Mouse (Mus musculus): ENCODE results near the gene H2-D1. TPM values are rescaled to one million over a fixed set of nuclear protein-coding genes. Genes with fewer than 3 reads are reported as not detected.

H2-D1 gene
- polyA plus RNA-seq (2012; fragmentation: generic; extraction: Trizol), result 38.3 TPM

DNA sequence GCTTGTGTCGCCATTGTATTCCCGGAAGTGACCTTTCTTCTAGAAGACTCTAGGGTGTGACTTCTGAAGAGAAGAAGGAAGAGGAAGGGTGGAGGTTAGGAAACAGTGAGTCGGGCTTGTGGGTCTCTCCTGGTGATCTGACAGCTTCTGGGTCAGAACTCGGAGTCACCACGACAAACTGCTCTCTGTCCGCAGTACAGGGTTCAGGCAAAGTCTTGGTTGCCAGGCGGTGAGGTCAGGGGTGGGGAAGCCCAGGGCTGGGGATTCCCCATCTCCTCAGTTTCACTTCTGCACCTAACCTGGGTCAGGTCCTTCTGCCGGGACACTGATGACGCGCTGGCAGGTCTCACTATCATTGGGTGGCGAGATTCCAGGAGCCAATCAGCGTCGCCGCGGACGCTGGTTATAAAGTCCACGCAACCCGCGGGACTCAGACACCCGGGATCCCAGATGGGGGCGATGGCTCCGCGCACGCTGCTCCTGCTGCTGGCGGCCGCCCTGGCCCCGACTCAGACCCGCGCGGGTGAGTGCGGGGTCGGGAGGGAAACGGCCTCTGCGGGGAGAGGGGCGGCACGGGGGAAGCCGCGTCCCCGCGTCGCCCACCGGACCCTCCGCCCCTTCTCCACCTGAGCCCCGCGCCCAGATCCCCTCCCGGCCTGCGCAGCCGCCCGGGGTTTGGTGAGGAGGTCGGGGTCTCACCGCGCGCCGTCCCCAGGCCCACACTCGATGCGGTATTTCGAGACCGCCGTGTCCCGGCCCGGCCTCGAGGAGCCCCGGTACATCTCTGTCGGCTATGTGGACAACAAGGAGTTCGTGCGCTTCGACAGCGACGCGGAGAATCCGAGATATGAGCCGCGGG, at the start of gene H2-D1:
H2-D1 (plus strand) TSS at position 67 of the 859 bp plus-strand sequence.
- no peak within 1 kb of the TSS for H3K4me3 ChIP-seq
- no peaks in the 10 kb centered on the region for H3K36me3 ChIP-seq (ENCODE audit: control insufficient read depth, insufficient read depth)
- no peak within 1 kb of the TSS for H3ac ChIP-seq (ENCODE audit: control insufficient read depth, insufficient read length)
- no peak for TF ChIP-seq USF1 (IDR thresholded peaks at IDR 0.05; ENCODE audit: low read depth)
- peak; percentile 73 for TF ChIP-seq POLR2A (IDR thresholded peaks at IDR 0.05; ENCODE audit: insufficient read length, low read depth)
- no peak for TF ChIP-seq E2F4 (IDR thresholded peaks at IDR 0.05; ENCODE audit: insufficient read depth)
- TF ChIP-seq MYOD1 (IDR thresholded peaks at IDR 0.05; ENCODE audit: control insufficient read depth in 1 of 3, insufficient read length in 2 of 3, low read depth in 2 of 3), result no peak
- TF ChIP-seq REST (IDR thresholded peaks at IDR 0.05; ENCODE audit: insufficient read depth, insufficient read length), result no peak
- no peak for TF ChIP-seq SRF (IDR thresholded peaks at IDR 0.05; ENCODE audit: control insufficient read depth, insufficient read length, low read depth)
- TF ChIP-seq TCF12 (IDR thresholded peaks at IDR 0.05; ENCODE audit: insufficient read depth, poor library complexity, severe bottlenecking), result no peak
- peak; percentile 51 for TF ChIP-seq POLR2AphosphoS2 (IDR thresholded peaks at IDR 0.05; ENCODE audit: insufficient read length, low read depth)
- no peak for TF ChIP-seq MYOG (IDR thresholded peaks at IDR 0.05; ENCODE audit: control insufficient read depth in 1 of 3, insufficient read depth in 1 of 3, insufficient read length in 2 of 3, low read depth in 2 of 3)
- TF ChIP-seq CEBPB (IDR thresholded peaks at IDR 0.05; ENCODE audit: insufficient read depth, poor library complexity, severe bottlenecking), result no peak
- TF ChIP-seq MAX (IDR thresholded peaks at IDR 0.05; ENCODE audit: low read depth), result no peak
- no peak for TF ChIP-seq TCF3 (IDR thresholded peaks at IDR 0.05; ENCODE audit: insufficient read length, low read depth)
- H3K4me2 ChIP-seq (ENCODE audit: low read depth), result peak within 1 kb of the TSS; percentile 45
- no peaks in the 10 kb centered on the region for H3K79me2 ChIP-seq (ENCODE audit: control insufficient read depth, insufficient read depth)
- no peaks in the 10 kb centered on the region for H3K27me3 ChIP-seq (ENCODE audit: control insufficient read depth, insufficient read depth, insufficient read length)

DNA sequence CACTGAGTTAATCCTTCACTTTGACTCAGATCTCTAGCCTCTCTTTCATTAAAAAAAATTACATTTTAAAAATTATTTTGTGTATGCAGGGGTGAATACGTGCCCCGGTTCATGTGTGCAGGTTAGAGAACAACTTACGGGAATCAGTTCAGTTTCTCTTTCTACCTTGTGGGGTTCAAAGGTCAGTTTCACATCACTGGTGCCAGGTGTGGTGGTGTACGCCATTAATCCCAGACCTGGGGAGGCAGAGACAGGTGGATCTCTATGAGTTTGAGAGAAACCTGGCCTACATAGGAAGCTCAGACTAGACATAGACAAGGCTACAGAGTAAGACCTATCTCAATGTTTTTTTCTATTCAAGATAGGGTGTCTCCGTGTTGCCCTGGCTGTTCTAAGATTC, 49.5 kb upstream of the H2-D1 start:
- no peaks in the 10 kb centered on the region for H3K79me2 ChIP-seq (ENCODE audit: control insufficient read depth, insufficient read depth)
- no peak overlapping the region for H3K4me3 ChIP-seq
- H3K27me3 ChIP-seq (ENCODE audit: control insufficient read depth, insufficient read depth, insufficient read length), result no peaks in the 10 kb centered on the region
- no peak overlapping the region for H3K4me2 ChIP-seq (ENCODE audit: low read depth)
- H3K36me3 ChIP-seq (ENCODE audit: control insufficient read depth, insufficient read depth), result no peaks in the 10 kb centered on the region
- no peak overlapping the region for H3ac ChIP-seq (ENCODE audit: control insufficient read depth, insufficient read length)
- TF ChIP-seq TCF12 (IDR thresholded peaks at IDR 0.05; ENCODE audit: insufficient read depth, poor library complexity, severe bottlenecking), result no peak
- TF ChIP-seq POLR2AphosphoS2 (IDR thresholded peaks at IDR 0.05; ENCODE audit: insufficient read length, low read depth), result no peak
- TF ChIP-seq USF1 (IDR thresholded peaks at IDR 0.05; ENCODE audit: low read depth), result no peak
- TF ChIP-seq POLR2A (IDR thresholded peaks at IDR 0.05; ENCODE audit: insufficient read length, low read depth), result no peak
- no peak for TF ChIP-seq TCF3 (IDR thresholded peaks at IDR 0.05; ENCODE audit: insufficient read length, low read depth)
- no peak for TF ChIP-seq E2F4 (IDR thresholded peaks at IDR 0.05; ENCODE audit: insufficient read depth)
- TF ChIP-seq CEBPB (IDR thresholded peaks at IDR 0.05; ENCODE audit: insufficient read depth, poor library complexity, severe bottlenecking), result no peak
- no peak for TF ChIP-seq REST (IDR thresholded peaks at IDR 0.05; ENCODE audit: insufficient read depth, insufficient read length)
- no peak for TF ChIP-seq MYOG (IDR thresholded peaks at IDR 0.05; ENCODE audit: control insufficient read depth in 1 of 3, insufficient read depth in 1 of 3, insufficient read length in 2 of 3, low read depth in 2 of 3)
- TF ChIP-seq SRF (IDR thresholded peaks at IDR 0.05; ENCODE audit: control insufficient read depth, insufficient read length, low read depth), result no peak
- TF ChIP-seq MYOD1 (IDR thresholded peaks at IDR 0.05; ENCODE audit: control insufficient read depth in 1 of 3, insufficient read length in 2 of 3, low read depth in 2 of 3), result no peak
- TF ChIP-seq MAX (IDR thresholded peaks at IDR 0.05; ENCODE audit: low read depth), result no peak

DNA sequence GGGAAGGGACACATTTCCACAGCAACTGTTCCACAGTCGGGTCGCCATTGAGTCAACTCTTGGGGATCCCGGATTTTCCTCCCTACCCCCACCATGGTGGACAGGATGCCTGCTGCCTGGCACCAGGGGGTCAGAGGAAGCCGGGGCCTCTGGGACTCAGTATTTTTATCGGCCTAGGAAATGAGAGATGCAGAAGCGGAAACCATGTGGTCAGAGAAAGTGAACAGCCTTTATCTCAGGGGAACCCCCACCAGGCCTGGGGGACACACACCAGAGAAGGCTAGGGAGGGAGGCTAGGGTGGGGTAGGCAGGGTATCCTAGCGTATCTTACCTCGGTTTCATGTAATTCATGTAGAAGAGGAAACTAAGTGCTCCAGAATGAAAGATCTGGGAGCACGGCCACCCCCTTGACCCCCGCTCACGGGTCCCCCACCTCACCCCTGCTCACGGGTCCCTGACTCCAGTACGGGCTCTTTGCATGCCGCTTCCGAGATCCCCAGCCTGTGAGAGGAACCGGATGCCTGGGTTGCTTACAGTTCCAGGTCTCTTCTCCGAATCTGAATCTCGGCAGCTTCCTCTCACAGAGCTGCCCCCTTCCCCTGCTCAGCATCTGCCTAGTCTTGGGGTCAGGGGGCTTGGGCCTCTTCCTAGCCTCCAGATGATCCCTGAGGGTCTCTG, 43.9 kb upstream of the H2-D1 start:
- no peak overlapping the region for H3K4me2 ChIP-seq (ENCODE audit: low read depth)
- no peaks in the 10 kb centered on the region for H3K79me2 ChIP-seq (ENCODE audit: control insufficient read depth, insufficient read depth)
- H3K4me3 ChIP-seq, result no peak overlapping the region

DNA sequence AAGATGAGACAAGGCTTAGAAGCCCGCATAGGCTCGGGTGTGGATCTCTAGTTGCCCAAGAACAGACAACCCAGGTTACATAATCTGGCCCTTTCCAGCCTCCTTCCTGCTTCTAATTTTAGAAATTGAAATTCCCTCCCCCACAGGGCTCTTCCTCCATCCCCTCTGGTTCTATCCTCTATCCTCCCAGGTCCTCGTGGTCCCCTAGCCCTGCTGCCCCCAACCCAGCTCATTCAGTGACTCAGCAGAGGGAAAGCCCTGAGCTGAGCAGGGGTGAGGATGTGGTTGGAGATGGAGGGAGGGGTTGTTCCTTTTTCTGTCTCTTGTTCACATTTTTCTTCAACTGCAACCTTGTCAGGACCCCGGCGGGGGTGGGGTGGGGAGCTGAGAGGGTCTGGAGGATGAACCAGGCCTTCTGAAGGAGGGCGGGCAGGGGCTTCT, 42.9 kb upstream of the H2-D1 start:
- no peak overlapping the region for H3K4me2 ChIP-seq (ENCODE audit: low read depth)

More for the DNA sequence above, 43.9 kb upstream of the H2-D1 start:
- Histone ChIP-seq H3K27me3 (ENCODE audit: control insufficient read depth, insufficient read depth, insufficient read length) (no peaks in the 10 kb centered on the region), H3ac (ENCODE audit: control insufficient read depth, insufficient read length) (no peak overlapping the region), H3K36me3 (ENCODE audit: control insufficient read depth, insufficient read depth) (peaks cover 5% of the 10 kb centered on the region)
- TF ChIP-seq POLR2A (IDR thresholded peaks at IDR 0.05; ENCODE audit: insufficient read length, low read depth), result no peak
- no peak for TF ChIP-seq SRF (IDR thresholded peaks at IDR 0.05; ENCODE audit: control insufficient read depth, insufficient read length, low read depth)
- no peak for TF ChIP-seq TCF3 (IDR thresholded peaks at IDR 0.05; ENCODE audit: insufficient read length, low read depth)
- no peak for TF ChIP-seq POLR2AphosphoS2 (IDR thresholded peaks at IDR 0.05; ENCODE audit: insufficient read length, low read depth)
- TF ChIP-seq E2F4 (IDR thresholded peaks at IDR 0.05; ENCODE audit: insufficient read depth), result no peak
- TF ChIP-seq MAX (IDR thresholded peaks at IDR 0.05; ENCODE audit: low read depth), result no peak
- no peak for TF ChIP-seq USF1 (IDR thresholded peaks at IDR 0.05; ENCODE audit: low read depth)
- no peak for TF ChIP-seq MYOG (IDR thresholded peaks at IDR 0.05; ENCODE audit: control insufficient read depth in 1 of 3, insufficient read depth in 1 of 3, insufficient read length in 2 of 3, low read depth in 2 of 3)
- no peak for TF ChIP-seq TCF12 (IDR thresholded peaks at IDR 0.05; ENCODE audit: insufficient read depth, poor library complexity, severe bottlenecking)
- TF ChIP-seq CEBPB (IDR thresholded peaks at IDR 0.05; ENCODE audit: insufficient read depth, poor library complexity, severe bottlenecking), result no peak

More for the DNA sequence above, 42.9 kb upstream of the H2-D1 start:
- no peak overlapping the region for H3K4me3 ChIP-seq
- H3K36me3 ChIP-seq (ENCODE audit: control insufficient read depth, insufficient read depth), result peaks cover 5% of the 10 kb centered on the region
- no peaks in the 10 kb centered on the region for H3K27me3 ChIP-seq (ENCODE audit: control insufficient read depth, insufficient read depth, insufficient read length)
- TF ChIP-seq CEBPB (IDR thresholded peaks at IDR 0.05; ENCODE audit: insufficient read depth, poor library complexity, severe bottlenecking) (no peak), POLR2AphosphoS2 (IDR thresholded peaks at IDR 0.05; ENCODE audit: insufficient read length, low read depth) (no peak), POLR2A (IDR thresholded peaks at IDR 0.05; ENCODE audit: insufficient read length, low read depth) (no peak), USF1 (IDR thresholded peaks at IDR 0.05; ENCODE audit: low read depth) (no peak), TCF3 (IDR thresholded peaks at IDR 0.05; ENCODE audit: insufficient read length, low read depth) (no peak), MYOG (IDR thresholded peaks at IDR 0.05; ENCODE audit: control insufficient read depth in 1 of 3, insufficient read depth in 1 of 3, insufficient read length in 2 of 3, low read depth in 2 of 3) (no peak), MYOD1 (IDR thresholded peaks at IDR 0.05; ENCODE audit: control insufficient read depth in 1 of 3, insufficient read length in 2 of 3, low read depth in 2 of 3) (no peak), TCF12 (IDR thresholded peaks at IDR 0.05; ENCODE audit: insufficient read depth, poor library complexity, severe bottlenecking) (no peak), SRF (IDR thresholded peaks at IDR 0.05; ENCODE audit: control insufficient read depth, insufficient read length, low read depth) (no peak), REST (IDR thresholded peaks at IDR 0.05; ENCODE audit: insufficient read depth, insufficient read length) (no peak), MAX (IDR thresholded peaks at IDR 0.05; ENCODE audit: low read depth) (no peak), E2F4 (IDR thresholded peaks at IDR 0.05; ENCODE audit: insufficient read depth) (no peak)
- no peaks in the 10 kb centered on the region for H3K79me2 ChIP-seq (ENCODE audit: control insufficient read depth, insufficient read depth)
- no peak overlapping the region for H3ac ChIP-seq (ENCODE audit: control insufficient read depth, insufficient read length)

Data from myocyte (in vitro differentiated cells).